Mouse (Mus musculus) regulatory T cell (primary cell): Measurements from ENCODE around the gene Cd300e.
"Not testable (repeated sequence)": the region's sequence is repeated elsewhere in the genome, so short reads cannot be mapped to it uniquely, and the experiment has no call there.

Experiments
- in situ Hi-C: fragments of 300-600 bp; cut with MboI, MseI; formaldehyde crosslinking; loops from one replicate; pipeline ENCODE4 v1.15.1; 2025; ENCODE audit warnings: high pct_unique_total_duplicates

Gene Cd300e

DNA sequence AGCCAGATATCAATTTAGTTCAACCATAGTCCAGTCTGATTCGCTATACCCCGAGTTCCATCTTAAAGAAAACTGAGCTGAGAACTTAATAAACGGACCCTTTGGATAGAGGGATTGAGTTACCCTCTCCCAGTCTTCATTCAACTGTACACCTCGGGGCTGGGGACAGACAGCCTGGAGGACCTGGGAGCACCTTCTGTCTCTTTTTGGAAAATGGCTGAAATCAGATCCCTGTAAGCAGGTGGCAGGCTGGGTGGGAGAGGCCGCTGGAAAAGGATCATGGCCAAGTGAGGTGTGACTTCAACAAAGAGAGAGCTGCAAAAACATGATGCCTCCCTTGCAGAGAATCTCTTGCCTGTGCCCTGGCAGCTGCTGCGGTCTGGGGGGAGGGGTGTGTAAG lies 20.2 kb upstream of the Cd300e start:
- in situ Hi-C loops = no loop called here

DNA sequence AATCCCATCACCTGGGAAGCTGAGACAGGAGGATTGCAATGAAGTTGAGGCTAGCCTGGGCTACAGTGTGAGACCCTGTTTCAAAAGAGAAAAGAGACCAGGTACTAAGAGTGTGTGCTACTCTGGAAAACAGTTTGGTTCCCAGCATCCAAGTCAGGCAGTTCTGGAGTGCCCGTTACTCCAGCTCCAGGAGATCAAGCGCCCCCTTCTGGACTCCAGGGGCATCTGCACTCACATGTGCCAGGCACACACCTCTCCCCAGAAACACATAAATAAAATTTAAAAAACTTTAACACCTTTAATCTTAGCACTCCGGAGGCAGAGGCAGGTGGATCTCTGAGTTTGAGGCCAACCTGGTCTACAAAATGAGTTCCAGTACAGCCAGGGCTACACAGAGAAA lies 19.4 kb upstream of the Cd300e start:
- in situ Hi-C loops = no loop called here

DNA sequence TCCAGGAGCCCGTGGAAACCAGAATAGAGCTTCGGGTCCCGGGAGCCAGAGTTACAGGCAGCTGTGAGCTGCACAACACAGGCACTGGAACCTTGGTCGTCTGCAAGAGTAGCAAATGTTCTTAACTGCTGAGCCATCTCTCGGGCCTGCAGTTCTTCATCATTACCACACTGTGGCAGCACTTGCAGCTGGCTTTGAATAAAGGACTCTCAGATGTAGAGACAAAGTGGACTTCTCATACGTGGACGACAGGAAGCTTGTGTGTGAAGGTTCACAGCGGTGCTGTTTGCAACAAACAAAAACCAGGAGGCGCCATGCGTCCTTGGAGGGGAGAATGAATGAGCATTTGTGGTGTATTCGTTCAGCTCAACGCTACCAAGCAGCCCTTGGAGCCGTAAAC lies 18.9 kb upstream of the Cd300e start:
- in situ Hi-C loops = no loop called here

DNA sequence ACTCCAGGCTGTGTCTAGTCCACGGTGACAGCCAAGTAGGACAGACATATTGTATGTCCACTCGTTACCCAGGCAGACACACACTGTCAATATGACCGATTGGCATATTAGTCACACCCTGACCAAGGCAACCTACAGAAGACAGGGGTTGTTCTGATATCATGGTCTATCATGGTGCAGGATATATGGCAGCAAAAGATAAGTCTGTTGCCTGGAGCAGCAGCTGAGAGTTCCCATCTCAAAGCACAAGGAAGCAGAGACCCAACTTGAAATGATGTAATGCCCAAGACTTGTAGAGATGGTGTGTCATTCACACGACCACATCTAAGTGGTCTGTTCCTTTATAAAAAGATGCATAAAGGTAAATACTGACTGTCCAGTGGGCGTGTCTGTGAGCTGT lies 16.7 kb upstream of the Cd300e start:
- in situ Hi-C loops = no loop called here

DNA sequence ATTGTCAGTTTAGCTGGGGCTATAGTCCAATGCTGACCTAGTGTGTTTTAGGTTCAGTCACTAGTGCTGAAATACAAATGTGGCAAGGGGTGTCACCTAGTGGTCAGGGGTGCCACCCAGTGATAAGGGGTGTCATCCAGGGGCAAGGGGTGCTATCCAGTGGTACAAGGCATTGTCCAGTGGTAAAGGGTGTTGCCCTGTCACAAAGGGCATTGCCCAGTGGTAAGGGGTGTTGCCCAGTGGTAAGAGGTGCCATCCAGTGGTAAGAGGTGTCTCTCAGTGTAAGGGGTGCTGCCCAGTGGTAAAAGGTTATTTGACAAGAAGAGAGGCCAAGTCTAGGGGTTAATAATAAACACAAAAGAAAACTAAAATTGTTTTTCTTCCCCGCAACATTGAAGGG lies 15.5 kb upstream of the Cd300e start:
- in situ Hi-C loops = no loop called here

DNA sequence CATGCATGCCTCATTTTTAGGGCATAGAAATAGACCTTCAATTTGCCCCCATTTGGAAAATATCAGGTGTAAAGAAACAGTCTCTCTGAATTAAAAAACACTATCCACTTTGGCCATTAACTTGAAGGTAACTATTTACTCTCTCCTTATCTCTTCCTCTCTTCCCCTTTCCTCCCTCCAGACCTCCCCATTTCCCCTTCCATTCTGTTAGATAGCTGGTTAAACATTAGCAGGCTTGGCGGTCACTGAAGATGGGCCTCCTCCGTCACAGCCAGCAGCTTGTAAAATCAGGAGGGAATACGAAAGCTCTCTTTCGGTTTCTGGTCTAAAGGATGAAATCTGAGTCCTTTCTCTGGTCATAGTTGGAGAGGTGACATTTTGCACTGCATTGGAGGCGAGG lies 13.9 kb upstream of the Cd300e start:
- in situ Hi-C loops = no loop called here

DNA sequence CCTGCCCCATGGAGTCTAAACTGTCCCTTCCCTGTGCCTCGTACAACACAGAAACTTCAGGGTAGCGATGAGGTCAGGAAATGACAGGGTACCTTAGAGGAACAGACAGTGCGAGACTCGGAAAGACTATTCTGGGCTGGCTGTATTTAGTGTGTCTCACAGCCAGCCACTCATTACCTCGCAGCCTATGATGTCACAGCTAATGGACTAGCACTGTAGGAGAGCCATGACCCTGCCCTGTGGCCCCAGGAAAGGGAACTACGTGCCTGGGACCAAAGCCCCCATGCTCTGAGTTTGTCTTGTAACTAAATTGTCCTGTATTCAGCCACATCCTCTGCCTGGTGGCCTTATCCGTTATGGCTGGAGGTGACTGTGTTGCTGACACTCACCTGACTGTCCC lies 13.4 kb upstream of the Cd300e start:
- in situ Hi-C loops = no loop called here

DNA sequence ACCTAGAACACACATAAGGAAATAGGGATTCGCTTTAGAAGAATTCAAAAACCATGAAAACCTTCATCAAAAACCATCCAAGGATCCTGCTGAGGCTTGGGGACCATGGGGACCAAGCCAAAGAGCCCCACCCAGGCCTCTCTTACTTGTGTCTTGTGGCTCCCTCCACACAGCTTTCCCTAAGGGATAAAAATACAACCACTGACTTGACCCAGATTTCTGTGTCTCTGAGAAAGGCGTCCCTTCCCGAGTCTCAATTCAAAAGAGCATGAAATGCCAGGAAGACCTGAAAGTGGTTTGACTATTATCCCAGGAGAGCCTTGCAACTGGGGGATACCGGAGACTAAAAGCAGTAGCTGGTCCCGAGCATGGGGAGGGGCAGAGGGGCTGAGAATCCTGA lies 11.0 kb upstream of the Cd300e start:
- in situ Hi-C loops = no loop called here

DNA sequence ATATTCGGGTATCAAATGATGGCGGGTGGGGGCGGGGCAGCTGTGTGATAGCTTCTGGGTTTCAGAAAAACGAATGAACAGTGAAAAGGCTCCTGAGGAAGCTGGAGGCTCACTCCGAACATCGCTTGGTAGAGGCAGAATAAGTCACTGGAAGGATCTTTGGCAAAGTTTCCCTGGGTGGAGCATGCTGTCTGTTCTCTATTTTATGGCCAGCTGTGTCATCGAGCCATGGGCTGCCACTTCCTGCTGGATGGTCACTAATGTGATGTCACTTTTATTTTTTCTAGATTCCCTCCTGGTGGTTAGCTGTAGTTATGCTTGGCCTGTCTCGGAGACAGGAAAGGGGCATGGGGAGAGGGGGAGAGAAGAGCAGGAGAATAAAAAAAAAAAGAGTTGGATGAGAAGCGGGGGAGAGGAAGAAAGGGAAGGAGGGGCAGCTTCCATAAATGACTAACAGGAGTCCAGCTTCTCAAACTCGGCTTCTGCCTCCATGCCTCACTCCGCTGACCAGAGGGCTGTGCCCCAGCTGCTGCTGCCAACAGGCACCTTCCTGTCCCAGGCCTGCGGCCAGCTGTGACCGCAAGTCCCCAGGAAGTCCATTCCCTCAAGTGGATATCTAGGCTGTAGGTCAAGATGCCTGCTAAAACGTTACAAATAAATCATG lies 9.8 kb upstream of the Cd300e start:
- in situ Hi-C loops = no loop called here

DNA sequence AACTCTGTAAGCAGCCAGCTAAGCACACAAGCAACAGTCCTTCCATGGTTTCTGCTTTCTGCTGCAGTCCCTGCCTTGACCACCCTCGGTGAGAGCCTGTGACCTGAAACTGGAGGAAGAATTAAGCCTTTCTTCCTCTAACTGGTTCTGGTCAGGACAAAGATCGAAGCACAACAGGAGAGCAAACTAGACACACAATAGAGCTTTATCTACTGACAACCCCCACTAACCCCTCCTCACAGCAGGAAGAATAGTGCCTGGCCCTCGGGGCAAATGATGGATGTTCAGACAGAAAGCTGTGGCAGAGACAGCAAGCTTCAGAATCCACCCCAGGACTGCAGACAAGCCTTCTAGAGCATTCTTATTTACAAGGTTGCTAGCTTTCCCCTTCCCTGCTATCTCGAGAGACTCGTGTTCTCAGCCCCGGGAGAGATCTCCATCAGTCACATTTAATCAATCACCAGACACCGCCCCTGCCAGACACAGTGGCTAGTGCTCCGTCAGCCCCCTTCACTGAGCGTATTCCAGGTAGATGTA lies 9.1 kb upstream of the Cd300e start:
- in situ Hi-C loops = no loop called here

DNA sequence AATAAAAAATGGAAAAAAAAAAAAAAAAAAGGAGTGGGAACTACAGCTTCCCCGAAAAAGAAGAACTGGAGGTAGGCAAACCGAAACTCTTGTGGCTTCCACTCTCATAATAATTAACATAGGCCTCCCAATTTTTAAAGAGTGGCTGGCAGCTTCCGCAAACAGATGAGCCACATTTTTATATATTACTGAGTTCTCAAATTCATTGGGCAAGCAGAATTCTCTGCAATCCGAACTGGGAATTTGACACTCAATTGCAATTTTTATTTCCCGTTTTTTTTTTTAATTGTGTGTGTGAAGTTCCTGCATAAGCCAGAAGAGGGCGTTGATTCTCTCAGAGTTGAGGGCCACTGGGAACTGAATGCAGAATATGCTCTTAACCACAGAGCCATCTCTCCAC lies 4.8 kb upstream of the Cd300e start:
- in situ Hi-C loops = no loop called here

DNA sequence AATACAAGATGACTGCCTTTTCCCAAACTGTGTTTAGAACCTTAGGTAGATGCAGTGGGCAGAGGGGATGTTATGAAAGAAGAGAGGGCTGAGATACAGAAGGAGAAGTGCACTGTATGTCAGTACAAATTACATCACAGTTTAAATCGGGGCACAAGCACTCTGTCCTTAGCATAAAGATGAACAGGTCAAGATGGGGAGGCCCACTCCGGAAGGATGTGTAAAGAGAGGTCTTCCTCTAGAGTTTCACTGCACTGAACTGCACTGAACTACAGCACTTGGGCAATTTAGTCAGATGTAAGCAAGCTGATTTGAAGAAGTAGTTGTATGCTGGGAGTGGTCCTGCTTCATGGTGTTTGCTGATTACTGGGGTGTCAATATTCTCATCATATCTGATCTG lies 2.2 kb downstream of the Cd300e start:
- in situ Hi-C loops = no loop called here

DNA sequence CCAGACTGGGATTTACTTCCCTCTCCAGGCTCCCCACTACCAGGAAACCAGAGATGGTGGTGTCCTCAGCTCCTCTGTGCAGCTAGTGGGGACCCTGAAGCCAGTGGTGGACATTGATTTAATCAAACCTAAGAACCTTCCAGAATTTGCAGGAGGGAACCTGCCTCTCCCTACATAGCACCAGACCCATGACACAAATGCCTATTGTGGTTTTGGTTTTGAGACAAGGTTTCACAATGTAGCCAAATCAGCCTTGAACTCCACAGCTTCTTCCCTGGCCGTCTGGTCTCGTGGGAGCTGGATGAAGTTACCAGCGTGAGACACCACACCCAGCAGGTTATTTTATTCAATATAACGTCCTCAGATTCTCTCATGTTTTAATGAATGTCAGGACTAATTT lies 3.3 kb downstream of the Cd300e start:
- in situ Hi-C loops = no loop called here

DNA sequence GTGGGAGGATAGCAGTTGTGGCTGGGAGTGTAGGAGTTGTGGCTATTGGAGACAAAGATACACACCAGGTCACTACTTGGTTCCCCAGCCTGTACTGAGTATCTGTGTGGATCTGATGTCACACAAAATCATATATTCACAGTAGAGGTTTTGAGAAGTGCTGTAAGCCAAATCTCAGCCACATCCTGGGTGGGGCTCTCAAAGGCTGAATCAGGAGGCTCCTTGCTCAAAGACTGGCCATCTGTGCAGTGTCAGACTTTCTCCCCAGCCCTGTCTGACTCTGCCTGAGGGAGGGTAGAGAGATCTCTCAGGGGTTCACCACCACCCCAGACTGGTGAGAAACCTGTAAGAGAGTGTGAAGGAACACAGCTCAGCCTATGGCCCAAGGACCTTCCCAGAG lies 7.4 kb downstream of the Cd300e start:
- in situ Hi-C loops = loop anchor here (5.0 kb wide), 1 partner anchor 37 kb away; the partner anchor contains the start of gene Cd300ld2

DNA sequence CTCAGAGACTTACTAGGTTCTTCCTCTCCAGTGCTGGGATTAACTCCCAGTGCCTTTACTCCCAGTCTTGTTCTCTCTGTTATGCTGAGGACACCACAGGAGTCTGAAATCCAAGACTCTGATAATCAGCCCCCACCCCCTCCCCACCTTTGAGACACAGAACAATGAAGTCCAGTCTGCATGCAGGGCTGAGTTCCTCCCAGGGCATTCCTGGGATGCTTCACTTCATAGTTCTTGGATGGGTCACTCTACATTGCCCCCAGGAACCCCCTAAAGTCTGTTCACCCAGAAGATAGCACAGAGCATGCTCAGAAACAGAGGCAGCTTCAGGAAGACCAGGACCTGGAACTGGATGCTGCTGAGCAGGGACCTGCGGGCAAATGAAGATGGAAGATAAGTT lies 9.0 kb downstream of the Cd300e start:
- in situ Hi-C loops = loop anchor here (5.0 kb wide), 1 partner anchor 36 kb away; the partner anchor contains the start of gene Cd300ld2

DNA sequence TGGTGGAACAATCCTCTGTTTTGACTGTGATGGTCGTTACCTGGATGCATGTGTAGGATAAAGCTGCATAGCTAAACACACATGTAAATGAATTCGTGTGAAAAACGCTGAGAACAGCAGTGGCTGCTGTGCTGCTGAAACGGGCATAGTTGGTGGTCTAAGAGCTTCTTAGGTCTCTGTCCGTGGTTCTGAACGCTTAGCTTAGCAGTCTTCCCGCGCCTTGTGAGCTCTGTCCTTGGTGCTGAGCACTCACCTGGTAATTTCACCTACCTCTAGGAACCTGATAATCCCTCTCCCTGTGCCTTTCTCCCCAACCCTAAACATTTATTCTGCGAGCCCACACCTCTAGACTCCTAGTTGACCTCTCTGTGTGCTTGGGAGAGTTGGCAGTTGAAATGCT lies 9.8 kb downstream of the Cd300e start:
- in situ Hi-C loops = loop anchor here (5.0 kb wide), 1 partner anchor 35 kb away; the partner anchor contains the start of gene Cd300ld2

DNA sequence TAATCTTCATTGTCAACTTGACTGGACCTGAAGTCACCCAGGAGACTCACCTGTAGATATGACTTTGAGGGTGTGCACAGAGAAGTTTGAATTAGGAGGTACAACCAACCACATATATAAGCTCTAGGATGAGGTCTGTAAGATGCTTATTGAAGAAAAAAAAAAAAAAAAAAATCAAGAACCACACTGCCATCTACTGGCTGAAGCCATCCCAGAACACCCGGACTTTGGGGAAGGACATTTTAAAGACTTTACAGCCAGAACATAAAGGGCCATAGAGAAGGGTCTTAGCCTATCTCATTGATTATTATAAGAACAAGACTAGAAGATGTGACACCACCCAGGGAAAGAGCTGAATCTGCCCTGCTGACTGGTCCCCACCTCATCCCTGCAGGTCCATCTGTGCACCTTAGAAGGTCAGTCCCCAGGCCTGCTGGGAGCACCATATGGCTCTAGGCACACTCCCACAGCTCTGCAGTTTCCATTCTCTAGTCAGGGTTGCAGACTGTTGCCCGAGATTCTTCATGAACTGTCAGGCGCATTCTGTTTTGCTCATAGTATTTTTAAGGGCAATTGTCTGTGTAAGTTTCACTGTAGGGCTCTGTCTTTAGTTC lies 12.6 kb downstream of the Cd300e start:
- in situ Hi-C loops = no loop called here

DNA sequence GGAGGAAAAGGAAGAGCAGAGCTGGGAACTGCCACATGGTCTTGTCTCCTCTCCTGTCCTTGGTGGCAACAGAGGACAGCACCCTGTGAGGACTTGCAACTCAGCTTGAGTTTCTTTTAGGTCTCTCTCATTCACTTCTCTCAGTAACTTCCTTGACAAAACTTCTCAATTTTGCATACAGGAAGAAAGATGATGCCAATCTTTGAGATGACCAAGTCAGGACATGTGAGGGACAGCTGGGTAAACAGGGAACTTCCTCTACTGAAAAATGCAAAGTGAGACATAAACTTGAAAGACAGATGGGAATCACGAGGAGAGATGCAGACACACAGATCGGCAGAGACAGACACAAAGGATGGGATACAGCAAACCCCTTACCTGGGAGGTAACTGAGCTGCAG lies 13.7 kb downstream of the Cd300e start, which contains the start of gene Cd300ld3:
TSS of gene Cd300ld3 (minus strand) at position 151 of the 400 bp plus-strand sequence.
- in situ Hi-C loops = no loop called here

DNA sequence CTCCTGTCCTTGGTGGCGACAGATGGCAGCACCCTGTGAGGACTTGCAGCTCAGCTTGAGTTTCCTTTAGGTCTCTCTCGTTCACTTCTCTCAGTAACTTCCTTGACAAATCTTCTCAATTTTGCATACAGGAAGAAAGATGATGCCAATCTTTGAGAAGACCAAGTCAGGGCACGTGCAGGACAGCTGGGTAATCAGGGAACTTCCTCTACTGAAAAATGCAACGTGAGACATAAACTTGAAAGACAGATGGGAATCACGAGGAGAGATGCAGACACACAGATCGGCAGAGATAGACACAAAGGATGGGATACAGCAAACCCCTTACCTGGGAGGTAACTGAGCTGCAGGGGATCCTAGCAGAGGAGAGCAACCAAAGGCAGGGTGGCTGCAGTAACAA lies 24.3 kb downstream of the Cd300e start, which contains the start of gene Cd300ld5:
TSS of gene Cd300ld5 (minus strand) at position 101 of the 400 bp plus-strand sequence.
- in situ Hi-C loops = loop anchor here (5.0 kb wide), 1 partner anchor 40 kb away; no protein-coding TSS in a partner anchor

DNA sequence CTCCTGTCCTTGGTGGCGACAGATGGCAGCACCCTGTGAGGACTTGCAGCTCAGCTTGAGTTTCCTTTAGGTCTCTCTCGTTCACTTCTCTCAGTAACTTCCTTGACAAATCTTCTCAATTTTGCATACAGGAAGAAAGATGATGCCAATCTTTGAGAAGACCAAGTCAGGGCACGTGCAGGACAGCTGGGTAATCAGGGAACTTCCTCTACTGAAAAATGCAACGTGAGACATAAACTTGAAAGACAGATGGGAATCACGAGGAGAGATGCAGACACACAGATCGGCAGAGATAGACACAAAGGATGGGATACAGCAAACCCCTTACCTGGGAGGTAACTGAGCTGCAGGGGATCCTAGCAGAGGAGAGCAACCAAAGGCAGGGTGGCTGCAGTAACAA lies 35.1 kb downstream of the Cd300e start, which contains the start of gene Cd300ld4:
TSS of gene Cd300ld4 (minus strand) at position 101 of the 400 bp plus-strand sequence.
- in situ Hi-C loops = not testable (repeated sequence)

DNA sequence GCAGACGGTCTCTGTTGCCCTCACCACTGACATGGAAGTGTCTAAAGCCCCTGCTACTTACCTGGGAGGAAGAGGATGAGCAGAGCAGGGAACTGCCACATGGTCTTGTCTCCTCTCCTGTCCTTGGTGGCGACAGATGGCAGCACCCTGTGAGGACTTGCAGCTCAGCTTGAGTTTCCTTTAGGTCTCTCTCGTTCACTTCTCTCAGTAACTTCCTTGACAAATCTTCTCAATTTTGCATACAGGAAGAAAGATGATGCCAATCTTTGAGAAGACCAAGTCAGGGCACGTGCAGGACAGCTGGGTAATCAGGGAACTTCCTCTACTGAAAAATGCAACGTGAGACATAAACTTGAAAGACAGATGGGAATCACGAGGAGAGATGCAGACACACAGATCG lies 45.9 kb downstream of the Cd300e start, which contains the start of gene Cd300ld2:
TSS of gene Cd300ld2 (minus strand) at position 101 of the 400 bp plus-strand sequence.
- in situ Hi-C loops = loop anchor here (5.0 kb wide), 1 partner anchor 36 kb away; no protein-coding TSS in a partner anchor

DNA sequence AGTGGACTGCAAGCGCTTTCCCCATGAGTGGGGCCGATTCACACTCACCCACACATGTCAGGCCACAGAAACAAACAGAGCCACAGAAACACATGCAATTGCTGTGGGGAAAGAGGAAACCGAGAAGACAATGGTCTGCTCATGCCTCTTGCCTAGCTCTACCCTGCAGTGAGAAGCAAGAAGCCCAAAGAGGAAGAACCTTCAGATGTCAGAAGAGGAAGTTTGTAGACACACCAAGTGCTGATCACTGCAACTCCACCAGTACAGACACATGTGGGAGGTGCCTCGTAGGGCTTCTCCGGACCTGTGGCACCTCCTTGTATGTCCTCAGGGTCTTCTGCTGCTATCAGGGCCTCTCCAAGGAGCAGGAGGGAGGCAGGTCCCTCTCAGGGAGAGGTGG lies 57.9 kb downstream of the Cd300e start:
- in situ Hi-C loops = no loop called here
